Mouse (Mus musculus) granulocyte monocyte progenitor cell, adult 5-6 weeks (primary cell): ENCODE results near the gene Cmtr1. TPM values are rescaled to one million over a fixed set of nuclear protein-coding genes. Genes with fewer than 3 reads are reported as not detected.

Source experiments
- ATAC-seq: replicated peaks from 2 replicates; pipeline ENCODE4 v1.8.0; 2016; ENCODE audit warnings: mild to moderate bottlenecking, moderate TSS enrichment, inconsistent platforms; ENCODE audit not compliant: poor library complexity, severe bottlenecking
- total RNA-seq, 2 experiments: library from RNA; stranded (forward) in 1 of 2; stranded (reverse) in 1 of 2; fragments of 200-712, 200-1000 nt in 1 of 2; fragments of >200 nt in 1 of 2; fragmentation: Nextera tagmentation in 1 of 2; gene quantifications; 2 replicates each; pipeline ENCODE4 v1.2.3; 2014 to 2017

Gene Cmtr1
- total RNA-seq, 2 experiments from 2014 or later: 33.2 to 178 TPM

DNA sequence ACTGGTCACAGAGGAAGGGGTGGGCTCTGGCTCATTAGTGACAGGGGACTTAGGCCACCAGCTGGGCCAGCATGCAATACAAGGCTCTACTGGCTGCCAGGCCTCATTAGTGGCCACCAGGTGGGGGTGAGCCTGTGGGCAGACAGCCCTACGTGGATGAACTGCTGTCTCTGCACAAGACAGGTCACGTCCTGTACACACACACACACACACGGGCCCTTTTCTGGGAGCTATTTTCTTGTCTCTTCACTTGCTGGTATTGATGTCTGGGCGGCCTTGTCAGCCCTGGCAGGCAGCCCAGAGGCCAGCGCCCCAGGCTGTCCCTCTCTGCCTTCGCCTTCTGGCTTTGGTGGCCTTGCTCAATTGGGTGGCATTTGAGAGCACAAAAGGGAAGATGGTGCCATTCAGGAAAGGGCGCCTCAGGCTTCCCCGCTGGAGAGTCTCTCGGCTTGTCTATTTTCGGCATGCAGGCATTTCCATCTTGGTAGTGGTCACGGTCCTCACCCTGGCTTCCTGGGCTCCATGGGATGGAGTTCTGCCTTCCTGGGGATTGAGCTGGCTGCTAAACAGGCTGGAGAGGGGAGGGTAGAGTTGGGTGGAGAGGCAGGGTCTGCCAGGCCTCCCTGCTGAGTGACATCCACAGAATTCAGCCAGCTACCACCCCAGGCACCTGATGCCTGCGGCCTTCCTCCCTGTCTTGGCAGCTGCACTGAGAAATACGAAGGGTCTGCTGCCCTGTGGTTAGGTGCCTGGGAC is 70.3 kb downstream of the Cmtr1 start:
- ATAC-seq: no peak; the same call in 1 of the 2 replicates

DNA sequence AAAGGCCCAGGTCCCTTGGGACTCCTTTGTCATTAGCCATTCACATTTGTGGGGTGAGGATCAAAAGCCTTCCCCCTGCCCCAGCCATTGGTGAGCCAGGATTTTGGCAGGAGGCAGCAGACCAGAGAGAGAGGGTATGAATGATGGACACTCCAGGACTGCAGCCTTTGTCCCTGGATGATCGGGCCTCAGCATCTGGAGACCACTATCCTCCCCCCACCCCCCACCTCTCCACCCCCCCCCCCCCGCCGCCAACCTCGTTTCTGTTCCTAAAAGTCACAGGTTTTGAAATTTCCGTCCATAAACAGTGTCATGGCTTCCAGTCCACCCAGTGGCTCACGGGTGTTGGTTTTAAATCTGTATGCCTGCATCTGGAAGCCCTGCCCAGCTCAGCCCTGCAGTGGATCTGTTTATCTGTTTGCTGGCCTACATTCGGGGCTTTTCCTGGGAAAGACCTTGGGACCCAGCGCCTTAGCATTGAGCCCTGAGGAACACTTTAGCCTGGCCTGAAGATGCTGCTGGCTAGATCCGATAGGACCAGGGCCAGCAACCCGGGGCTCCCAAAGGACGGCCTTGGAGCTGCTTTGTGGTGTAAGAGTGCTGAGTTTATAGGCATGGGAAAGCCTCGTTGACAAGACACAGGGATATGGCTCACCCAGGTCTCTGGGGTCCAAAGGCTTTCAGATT is 71.0 kb downstream of the Cmtr1 start:
- ATAC-seq: no peak; the same call in 1 of the 2 replicates

DNA sequence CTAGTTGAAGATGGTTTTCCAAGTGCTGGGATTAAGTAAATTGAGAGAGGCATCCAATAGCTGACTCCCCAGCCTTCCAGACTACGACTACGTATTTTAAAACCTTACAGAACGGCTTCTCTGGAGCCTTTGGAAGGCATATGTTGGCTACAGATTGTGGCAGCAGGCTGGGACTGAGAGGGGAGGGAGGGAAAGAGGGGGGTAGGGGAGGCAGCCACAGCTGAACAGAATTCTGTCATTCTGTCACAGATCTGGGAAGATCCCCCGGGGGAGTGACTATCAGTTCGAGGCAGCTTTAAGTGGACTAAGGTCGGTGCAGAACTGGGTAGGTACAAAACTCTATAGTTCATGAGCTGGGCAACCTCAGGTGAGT is 71.5 kb downstream of the Cmtr1 start:
- no peak for ATAC-seq

DNA sequence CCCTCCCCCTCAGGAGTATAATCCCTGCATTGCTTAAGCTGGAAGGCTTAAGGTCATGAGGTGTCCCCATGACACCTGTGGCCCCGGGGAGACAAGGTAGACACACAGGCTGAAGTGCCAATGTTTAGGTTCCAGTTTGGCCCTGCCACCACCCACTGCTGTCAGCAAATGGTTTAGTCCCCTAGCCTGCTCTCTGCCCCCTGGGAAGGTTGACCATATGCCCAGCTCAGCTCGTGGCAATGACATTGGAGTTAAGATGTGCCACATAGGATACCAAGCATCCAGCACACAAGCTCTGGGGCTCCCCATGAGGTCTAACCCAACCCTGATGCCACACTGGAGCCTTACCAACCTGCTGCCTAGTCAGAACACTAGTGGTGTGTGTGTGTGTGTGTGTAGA is 72.1 kb downstream of the Cmtr1 start:
- no peak for ATAC-seq

DNA sequence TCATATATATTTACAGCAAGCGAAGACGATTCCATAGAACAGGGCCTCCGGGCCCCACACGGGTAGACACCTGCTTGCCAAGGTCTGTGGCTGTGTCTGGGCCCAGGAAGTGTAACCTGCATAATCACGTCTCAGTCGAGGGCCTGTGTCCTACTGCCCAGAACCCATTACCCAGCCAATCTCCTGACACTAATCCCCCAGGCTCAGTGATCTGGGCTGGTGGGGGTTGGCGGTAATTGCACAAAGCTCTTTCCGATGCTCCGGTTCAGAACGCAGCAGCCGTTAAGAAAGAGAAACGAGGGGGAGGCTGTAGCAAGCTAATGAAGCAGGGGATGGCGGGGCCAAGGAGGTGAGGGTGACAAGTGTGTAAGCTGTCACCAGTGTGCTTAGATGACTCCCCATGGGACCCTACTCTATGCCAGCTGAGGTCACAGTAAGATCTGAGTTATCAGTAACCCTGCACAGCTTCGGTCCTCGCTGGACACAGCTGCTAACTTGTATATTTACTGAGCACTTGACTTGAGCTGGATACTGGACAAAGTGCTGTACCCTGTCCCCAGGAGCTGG is 76.1 kb downstream of the Cmtr1 start:
- no peak for ATAC-seq

DNA sequence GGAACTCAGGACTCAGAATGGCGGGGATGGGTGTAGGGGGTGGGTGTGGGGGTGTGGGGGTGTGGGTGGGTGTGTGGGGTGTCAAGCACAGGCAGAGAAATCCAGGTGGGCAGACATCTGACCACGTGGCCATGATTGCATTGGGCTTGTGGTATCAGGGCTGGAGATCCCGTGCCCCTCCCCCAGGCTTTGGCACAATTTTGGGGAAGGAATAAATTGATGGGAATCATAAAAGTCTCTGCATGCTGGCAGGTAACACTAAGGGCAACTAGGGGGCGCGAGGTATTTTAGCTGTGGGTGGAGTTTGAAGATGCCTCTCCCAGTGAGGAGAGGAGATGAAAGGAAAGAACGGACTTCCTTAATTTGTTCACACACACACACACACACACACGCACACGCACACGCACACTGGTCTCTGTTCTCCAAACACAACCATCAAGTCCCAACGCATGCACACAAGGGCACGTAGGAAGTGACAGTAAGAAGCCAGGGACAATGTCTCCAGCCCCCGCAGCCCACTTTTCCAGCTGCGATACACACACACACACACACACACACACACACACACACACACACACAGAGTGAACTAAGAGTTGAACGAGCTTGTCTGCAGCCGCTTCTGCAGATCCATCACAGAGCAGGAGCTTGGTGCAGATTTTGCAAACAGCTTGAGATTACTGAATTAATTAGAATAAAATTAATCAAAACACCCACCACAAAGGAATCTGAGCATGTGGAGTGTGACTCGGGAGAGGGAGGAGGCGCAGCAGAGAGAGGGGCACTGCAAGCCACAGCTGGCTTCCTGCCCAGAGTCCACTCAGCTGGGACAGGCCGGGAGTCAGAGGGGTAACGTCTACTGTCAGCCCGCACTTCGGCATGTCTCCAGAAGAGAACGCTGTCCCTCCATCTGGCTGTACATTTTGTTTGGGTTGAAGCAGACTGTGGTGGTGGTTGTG is 77.7 kb downstream of the Cmtr1 start:
- ATAC-seq: peak; percentile 83

DNA sequence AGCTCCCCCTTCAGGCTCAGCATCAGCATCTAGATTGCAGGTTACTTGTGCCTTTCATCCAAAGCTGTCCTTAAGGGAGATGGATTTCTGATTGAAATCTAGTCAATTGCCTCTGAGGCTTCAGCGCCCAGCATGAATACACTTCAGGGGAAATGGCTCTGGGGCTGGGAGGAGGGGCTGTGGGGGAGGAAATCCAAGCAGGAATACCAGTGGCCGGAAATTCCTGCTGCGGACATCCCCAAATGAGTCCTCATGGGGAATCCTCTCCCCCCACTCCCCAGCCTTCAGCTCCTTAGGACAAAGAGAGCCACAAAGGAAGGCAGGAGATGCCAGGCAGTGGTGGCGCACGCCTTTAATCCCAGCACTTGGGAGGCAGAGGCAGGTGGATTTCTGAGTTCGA is 87.1 kb downstream of the Cmtr1 start:
- no peak for ATAC-seq

DNA sequence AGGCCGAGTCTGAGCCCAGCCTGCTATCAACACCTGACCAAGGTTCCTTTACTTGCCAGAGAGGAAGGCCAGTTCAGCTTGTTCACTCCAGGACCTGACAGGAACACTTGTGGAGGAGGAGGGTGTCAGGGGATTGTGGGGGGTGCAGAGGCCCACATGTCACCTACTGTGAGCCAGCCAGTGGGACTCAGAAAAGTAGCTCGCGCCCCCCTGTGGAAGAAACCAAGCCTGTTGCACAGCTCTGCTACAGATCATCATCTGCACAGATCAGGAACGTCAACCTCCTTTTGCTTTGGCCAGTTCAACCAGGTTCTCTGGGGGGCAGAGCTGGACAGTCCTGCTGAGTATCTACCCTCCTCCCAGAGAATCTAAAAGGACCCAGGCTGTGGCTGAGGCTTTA is 94.1 kb downstream of the Cmtr1 start:
- ATAC-seq: no peak

Other genes starting within 250 kb of the Cmtr1 start
- 33.0 and 59.6 TPM in 2 replicates for gene Pim1, start 169.8 kb upstream of the Cmtr1 start, total RNA-seq (2014; fragmentation: Nextera tagmentation)
- 89.9 and 94.0 TPM in 2 replicates for gene Pim1, start 169.8 kb upstream of the Cmtr1 start, total RNA-seq (2017)
- gene Gm17657, start 111.0 kb upstream of the Cmtr1 start, total RNA-seq (2014; fragmentation: Nextera tagmentation): 0.47 TPM in 1 of 2 replicates, not detected in the other
- not detected in 2 replicates for gene Gm17657, start 111.0 kb upstream of the Cmtr1 start, total RNA-seq (2017)
- gene Tbc1d22b, start 110.8 kb upstream of the Cmtr1 start, total RNA-seq (2014; fragmentation: Nextera tagmentation): 24.8 and 34.1 TPM in 2 replicates
- gene Tbc1d22b, start 110.8 kb upstream of the Cmtr1 start, total RNA-seq (2017): 8.3 and 10.2 TPM in 2 replicates
- gene Tmem217, start 108.2 kb upstream of the Cmtr1 start, total RNA-seq (2014; fragmentation: Nextera tagmentation): not detected in 2 replicates
- gene Tmem217, start 108.2 kb upstream of the Cmtr1 start, total RNA-seq (2017): not detected in 2 replicates
- gene Rnf8, start 45.8 kb upstream of the Cmtr1 start, total RNA-seq (2014; fragmentation: Nextera tagmentation): 42.3 and 44.2 TPM in 2 replicates
- 34.7 and 48.5 TPM in 2 replicates for gene Rnf8, start 45.8 kb upstream of the Cmtr1 start, total RNA-seq (2017)
- gene Gm28043, start 45.7 kb upstream of the Cmtr1 start, total RNA-seq (2014; fragmentation: Nextera tagmentation): 2.7 and 5.4 TPM in 2 replicates
- 5.2 and 6.1 TPM in 2 replicates for gene Gm28043, start 45.7 kb upstream of the Cmtr1 start, total RNA-seq (2017)
- 22.8 and 23.7 TPM in 2 replicates for gene Ccdc167, start 56.4 kb downstream of the Cmtr1 start, total RNA-seq (2014; fragmentation: Nextera tagmentation)
- gene Ccdc167, start 56.4 kb downstream of the Cmtr1 start, total RNA-seq (2017): 7.8 and 8.9 TPM in 2 replicates